Mouse (Mus musculus) myocyte (in vitro differentiated cells): ENCODE data around the gene Il1b. TPM values are rescaled to one million over a fixed set of nuclear protein-coding genes. Genes with fewer than 3 reads are reported as not detected.
A peak's percentile ranks its signal among the peaks of the same experiment; 100 is the strongest.

Source experiments
- H3K27me3 ChIP-seq: one replicate; pipeline ENCODE4 v1.6.1; 2011; ENCODE audit not compliant: control insufficient read depth, insufficient read depth, insufficient read length
- H3K36me3 ChIP-seq: one replicate; pipeline ENCODE4 v1.6.1; 2011; ENCODE audit not compliant: control insufficient read depth, insufficient read depth
- H3K4me2 ChIP-seq: one replicate; pipeline ENCODE4 v1.6.1; 2011; ENCODE audit warnings: low read depth, control low read depth
- H3K4me3 ChIP-seq: one replicate; pipeline ENCODE4 v1.5.1; 2011; ENCODE audit warnings: mild to moderate bottlenecking, control low read depth, moderate library complexity
- H3K79me2 ChIP-seq: one replicate; pipeline ENCODE4 v1.6.1; 2011; ENCODE audit not compliant: control insufficient read depth, insufficient read depth
- H3ac ChIP-seq: one replicate; pipeline ENCODE4 v1.6.1; 2011; ENCODE audit not compliant: control insufficient read depth, insufficient read length
- CEBPB ChIP-seq: IDR thresholded peaks from 2 replicates; pipeline ENCODE4 v1.6.1; 2011; ENCODE audit warnings: mild to moderate bottlenecking, moderate library complexity; ENCODE audit not compliant: poor library complexity, insufficient read depth, severe bottlenecking
- E2F4 ChIP-seq: IDR thresholded peaks from one replicate; pipeline ENCODE4 v1.6.1; 2011; ENCODE audit warnings: mild to moderate bottlenecking, control low read depth, moderate library complexity; ENCODE audit not compliant: insufficient read depth
- MAX ChIP-seq: IDR thresholded peaks from one replicate; pipeline ENCODE4 v1.6.1; 2011; ENCODE audit warnings: low read depth, mild to moderate bottlenecking, control low read depth
- MYOD1 ChIP-seq, 3 experiments: IDR thresholded peaks; one replicate each; pipeline ENCODE4 v1.6.1; 2011; ENCODE audit warnings: control low read depth in 2 of 3, low read depth in 2 of 3, mild to moderate bottlenecking in 2 of 3, moderate library complexity in 1 of 3; ENCODE audit not compliant: insufficient read length in 2 of 3, control insufficient read depth in 1 of 3
- MYOG ChIP-seq, 3 experiments: IDR thresholded peaks; one replicate each; pipeline ENCODE4 v1.6.1; 2011; ENCODE audit warnings: control low read depth in 2 of 3, low read depth in 2 of 3, mild to moderate bottlenecking in 2 of 3; ENCODE audit not compliant: insufficient read length in 2 of 3, control insufficient read depth in 1 of 3, insufficient read depth in 1 of 3
- POLR2A ChIP-seq: IDR thresholded peaks from one replicate; pipeline ENCODE4 v1.6.1; 2011; ENCODE audit warnings: low read depth, mild to moderate bottlenecking, control low read depth, moderate library complexity; ENCODE audit not compliant: insufficient read length
- POLR2AphosphoS2 ChIP-seq: IDR thresholded peaks from one replicate; pipeline ENCODE4 v1.6.1; 2011; ENCODE audit warnings: low read depth, control low read depth; ENCODE audit not compliant: insufficient read length
- REST ChIP-seq: IDR thresholded peaks from one replicate; pipeline ENCODE4 v1.6.1; 2011; ENCODE audit warnings: mild to moderate bottlenecking, control low read depth, moderate library complexity; ENCODE audit not compliant: insufficient read depth, insufficient read length
- SRF ChIP-seq: IDR thresholded peaks from one replicate; pipeline ENCODE4 v1.6.1; 2011; ENCODE audit warnings: low read depth; ENCODE audit not compliant: control insufficient read depth, insufficient read length
- TCF12 ChIP-seq: IDR thresholded peaks from one replicate; pipeline ENCODE4 v1.6.1; 2011; ENCODE audit warnings: mild to moderate bottlenecking, control low read depth; ENCODE audit not compliant: poor library complexity, insufficient read depth, severe bottlenecking
- TCF3 ChIP-seq: IDR thresholded peaks from one replicate; pipeline ENCODE4 v1.6.1; 2011; ENCODE audit warnings: low read depth, control low read depth; ENCODE audit not compliant: insufficient read length
- USF1 ChIP-seq: IDR thresholded peaks from one replicate; pipeline ENCODE4 v1.6.1; 2011; ENCODE audit warnings: low read depth, mild to moderate bottlenecking, control low read depth, moderate library complexity
- polyA plus RNA-seq: library from polyadenylated mRNA; unstranded; fragments of >200 nt; fragmentation: generic; extraction: Trizol; gene quantifications from one replicate; pipeline ENCODE4 v1.2.1, GENCODE M21; 2012; ENCODE audit warnings: missing spikeins

Il1b gene
- polyA plus RNA-seq, 1 experiment: 0.47 TPM

DNA sequence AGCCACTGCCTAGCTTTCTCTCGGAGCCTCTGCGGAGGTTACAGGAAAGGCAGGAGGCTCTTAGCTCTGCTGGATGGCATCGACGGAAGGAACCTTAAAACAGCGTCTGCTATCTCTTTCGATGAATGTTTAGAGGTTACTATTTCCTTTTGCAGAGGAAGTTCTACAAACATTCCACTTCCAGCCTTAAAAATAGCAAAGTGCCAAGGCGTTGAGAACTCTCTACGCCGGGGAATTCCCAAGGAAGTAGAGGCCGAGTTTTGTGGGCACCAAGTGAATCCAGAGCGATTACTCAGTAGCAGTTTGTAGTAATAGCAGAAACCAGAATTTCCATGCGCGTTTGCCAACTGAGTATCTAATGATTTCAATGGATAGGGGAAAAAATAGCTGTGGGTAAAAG, 40.4 kb downstream of the Il1b start:
- Histone ChIP-seq H3K79me2 (no peaks in the 10 kb centered on the region), H3K4me2 (peak overlapping the region; percentile 79), H3K27me3 (no peaks in the 10 kb centered on the region), H3ac (no peak overlapping the region), H3K36me3 (no peaks in the 10 kb centered on the region), H3K4me3 (no peak overlapping the region)
- TF ChIP-seq POLR2AphosphoS2 (no peak), MYOG (IDR thresholded peaks at IDR 0.05; ENCODE audit: control insufficient read depth in 1 of 3, insufficient read depth in 1 of 3, insufficient read length in 2 of 3, low read depth in 2 of 3) (no peak), REST (no peak), USF1 (no peak), MAX (no peak), MYOD1 (IDR thresholded peaks at IDR 0.05; ENCODE audit: control insufficient read depth in 1 of 3, insufficient read length in 2 of 3, low read depth in 2 of 3) (no peak), TCF12 (no peak), POLR2A (no peak), CEBPB (no peak), SRF (no peak)

DNA sequence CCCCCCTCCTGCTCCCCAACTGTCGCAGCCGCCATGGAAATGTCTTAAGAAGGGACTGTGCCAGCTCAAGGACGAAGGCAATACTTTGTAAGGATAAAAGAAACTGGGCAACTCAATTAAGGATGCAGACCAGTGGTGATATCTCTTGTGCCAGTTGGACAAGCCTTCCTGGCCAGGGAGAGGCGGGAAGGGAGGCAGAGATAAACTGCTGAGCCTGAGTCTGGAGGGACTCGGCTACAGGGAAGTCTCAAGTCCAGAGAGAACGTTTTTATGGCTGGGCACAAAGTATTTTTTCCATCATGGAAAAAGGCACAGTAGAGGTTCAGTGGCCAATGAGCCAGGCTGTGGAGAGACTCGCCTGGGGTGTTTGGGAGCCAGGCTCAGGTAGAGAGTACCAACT, 40.9 kb downstream of the Il1b start:
- Histone ChIP-seq H3K27me3 (no peaks in the 10 kb centered on the region), H3K79me2 (no peaks in the 10 kb centered on the region), H3ac (no peak overlapping the region), H3K36me3 (no peaks in the 10 kb centered on the region), H3K4me2 (peak overlapping the region; percentile 79), H3K4me3 (no peak overlapping the region)
- no peak for TF ChIP-seq TCF12
- no peak for TF ChIP-seq POLR2A
- TF ChIP-seq USF1: no peak
- no peak for TF ChIP-seq SRF
- TF ChIP-seq E2F4: no peak
- no peak for TF ChIP-seq TCF3
- TF ChIP-seq REST: no peak
- no peak for TF ChIP-seq MAX
- no peak for TF ChIP-seq MYOD1 (IDR thresholded peaks at IDR 0.05; ENCODE audit: control insufficient read depth in 1 of 3, insufficient read length in 2 of 3, low read depth in 2 of 3)
- TF ChIP-seq MYOG (IDR thresholded peaks at IDR 0.05; ENCODE audit: control insufficient read depth in 1 of 3, insufficient read depth in 1 of 3, insufficient read length in 2 of 3, low read depth in 2 of 3): no peak
- TF ChIP-seq CEBPB: no peak
- TF ChIP-seq POLR2AphosphoS2: no peak

DNA sequence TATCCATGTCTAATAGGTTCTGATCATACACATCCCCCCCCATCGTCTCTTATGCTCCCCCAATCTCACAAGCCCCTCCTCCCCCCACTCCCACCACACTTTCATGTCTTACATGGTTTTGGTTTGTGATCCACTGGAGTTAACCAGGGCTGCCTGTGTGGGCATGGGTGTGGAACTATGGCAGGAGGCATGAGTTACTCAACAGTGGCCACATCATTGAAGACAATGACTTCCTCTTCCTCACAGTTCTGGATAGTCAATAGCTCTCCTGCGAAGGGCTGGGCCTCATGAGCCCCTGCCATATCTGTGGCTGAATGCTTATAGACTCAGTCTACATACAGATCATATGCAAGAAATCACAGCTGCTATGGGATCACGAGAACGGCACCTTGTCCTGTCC, 42.7 kb downstream of the Il1b start:
- Histone ChIP-seq H3K4me2 (no peak overlapping the region), H3K4me3 (no peak overlapping the region), H3K79me2 (no peaks in the 10 kb centered on the region), H3K27me3 (no peaks in the 10 kb centered on the region), H3ac (no peak overlapping the region), H3K36me3 (no peaks in the 10 kb centered on the region)
- TF ChIP-seq SRF (no peak), TCF3 (no peak), MYOG (IDR thresholded peaks at IDR 0.05; ENCODE audit: control insufficient read depth in 1 of 3, insufficient read depth in 1 of 3, insufficient read length in 2 of 3, low read depth in 2 of 3) (no peak), MAX (no peak), USF1 (no peak), CEBPB (no peak), TCF12 (no peak), POLR2AphosphoS2 (no peak), REST (no peak), POLR2A (no peak), E2F4 (no peak), MYOD1 (IDR thresholded peaks at IDR 0.05; ENCODE audit: control insufficient read depth in 1 of 3, insufficient read length in 2 of 3, low read depth in 2 of 3) (no peak)

DNA sequence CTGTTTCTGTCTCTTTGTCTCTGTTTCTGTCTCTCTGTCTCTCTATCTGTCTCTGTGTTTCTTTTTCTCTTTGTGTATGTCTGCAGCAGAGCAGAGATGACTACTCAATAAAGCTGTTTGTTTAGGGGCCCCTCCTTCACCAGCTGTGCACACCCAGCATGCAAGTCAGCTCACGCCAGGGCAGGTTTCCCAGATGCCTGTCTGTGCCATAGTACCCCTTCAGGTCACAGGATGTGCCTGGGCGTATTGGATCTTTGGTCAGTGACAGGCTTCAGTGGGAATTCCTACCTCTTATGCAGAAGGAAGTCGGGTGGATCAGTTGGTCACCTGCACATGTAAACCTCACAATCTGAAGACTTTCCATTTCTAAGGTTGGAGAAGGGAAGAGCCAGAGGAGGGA, 46.7 kb downstream of the Il1b start:
- H3K27me3 ChIP-seq: no peaks in the 10 kb centered on the region
- H3K4me2 ChIP-seq: no peak overlapping the region
- TF ChIP-seq MYOD1 (IDR thresholded peaks at IDR 0.05; ENCODE audit: control insufficient read depth in 1 of 3, insufficient read length in 2 of 3, low read depth in 2 of 3): no peak
- TF ChIP-seq POLR2AphosphoS2: no peak
- TF ChIP-seq REST: no peak
- no peak for TF ChIP-seq CEBPB
- no peak for TF ChIP-seq MAX
- TF ChIP-seq TCF12: no peak
- TF ChIP-seq POLR2A: no peak
- no peak for TF ChIP-seq TCF3
- TF ChIP-seq SRF: no peak
- TF ChIP-seq E2F4: no peak
- no peak for TF ChIP-seq MYOG (IDR thresholded peaks at IDR 0.05; ENCODE audit: control insufficient read depth in 1 of 3, insufficient read depth in 1 of 3, insufficient read length in 2 of 3, low read depth in 2 of 3)
- TF ChIP-seq USF1: no peak
- H3ac ChIP-seq: no peak overlapping the region
- H3K79me2 ChIP-seq: no peaks in the 10 kb centered on the region
- H3K4me3 ChIP-seq: no peak overlapping the region
- H3K36me3 ChIP-seq: no peaks in the 10 kb centered on the region
